Mouse (Mus musculus): ENCODE results near the gene Vwa3a. TPM values are rescaled to one million over a fixed set of nuclear protein-coding genes. Genes with fewer than 3 reads are reported as not detected.

The Vwa3a gene
- polyA plus RNA-seq, 1 experiment, result 0.05 TPM

- TF ChIP-seq TCF12 (IDR thresholded peaks at IDR 0.05; ENCODE audit: insufficient read depth, poor library complexity, severe bottlenecking), result no peak
- TF ChIP-seq MAX (IDR thresholded peaks at IDR 0.05; ENCODE audit: low read depth), result no peak
- TF ChIP-seq MYOD1 (IDR thresholded peaks at IDR 0.05; ENCODE audit: control insufficient read depth in 1 of 3, insufficient read length in 2 of 3, low read depth in 2 of 3), result peak in 1 of 3 experiments; percentile 6
- TF ChIP-seq POLR2A (IDR thresholded peaks at IDR 0.05; ENCODE audit: insufficient read length, low read depth), result no peak
- TF ChIP-seq USF1 (IDR thresholded peaks at IDR 0.05; ENCODE audit: low read depth), result no peak
- TF ChIP-seq E2F4 (IDR thresholded peaks at IDR 0.05; ENCODE audit: insufficient read depth), result no peak
- no peak for TF ChIP-seq POLR2AphosphoS2 (IDR thresholded peaks at IDR 0.05; ENCODE audit: insufficient read length, low read depth)
- TF ChIP-seq TCF3 (IDR thresholded peaks at IDR 0.05; ENCODE audit: insufficient read length, low read depth), result no peak
- H3K27me3 ChIP-seq (ENCODE audit: control insufficient read depth, insufficient read depth, insufficient read length), result no peaks in the 10 kb centered on the region
- H3ac ChIP-seq (ENCODE audit: control insufficient read depth, insufficient read length), result no peak overlapping the region
- H3K79me2 ChIP-seq (ENCODE audit: control insufficient read depth, insufficient read depth), result peaks cover 29% of the 10 kb centered on the region
- no peaks in the 10 kb centered on the region for H3K36me3 ChIP-seq (ENCODE audit: control insufficient read depth, insufficient read depth)
- peak overlapping the region; percentile 40 for H3K4me2 ChIP-seq (ENCODE audit: low read depth)
- H3K4me3 ChIP-seq, result no peak overlapping the region
Measured at GRCm38 (mm10) chr7:120722063-120722462, 17.1 kb upstream of the Vwa3a start.

DNA sequence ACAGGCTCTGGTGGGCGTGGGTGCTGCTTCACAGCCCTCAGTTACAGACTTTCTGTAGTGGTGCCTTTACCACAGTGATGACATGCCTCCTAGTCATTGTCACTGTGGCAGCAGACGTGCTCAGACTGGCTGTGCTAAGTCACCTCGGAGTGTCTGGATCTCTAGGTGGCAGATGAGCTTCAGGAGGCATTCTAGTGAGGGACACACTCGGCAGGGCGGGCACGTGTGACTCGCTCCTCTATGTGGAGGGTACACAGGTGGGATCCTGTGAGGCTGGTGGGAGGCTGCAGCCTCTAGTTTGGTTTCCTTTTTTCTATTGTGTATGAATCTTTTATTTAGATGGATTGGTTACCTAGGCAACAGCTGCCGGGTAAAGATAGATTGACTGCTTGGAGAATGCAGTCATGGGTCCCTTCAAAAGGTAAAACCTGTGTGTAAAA lies 16.3 kb upstream of the Vwa3a start:
- H3ac ChIP-seq (ENCODE audit: control insufficient read depth, insufficient read length), result no peak overlapping the region
- no peaks in the 10 kb centered on the region for H3K36me3 ChIP-seq (ENCODE audit: control insufficient read depth, insufficient read depth)
- no peak overlapping the region for H3K4me3 ChIP-seq
- no peak overlapping the region for H3K4me2 ChIP-seq (ENCODE audit: low read depth)
- H3K79me2 ChIP-seq (ENCODE audit: control insufficient read depth, insufficient read depth), result peaks cover 22% of the 10 kb centered on the region
- TF ChIP-seq TCF3 (IDR thresholded peaks at IDR 0.05; ENCODE audit: insufficient read length, low read depth) (no peak), MYOD1 (IDR thresholded peaks at IDR 0.05; ENCODE audit: control insufficient read depth in 1 of 3, insufficient read length in 2 of 3, low read depth in 2 of 3) (no peak), MAX (IDR thresholded peaks at IDR 0.05; ENCODE audit: low read depth) (no peak), USF1 (IDR thresholded peaks at IDR 0.05; ENCODE audit: low read depth) (no peak), TCF12 (IDR thresholded peaks at IDR 0.05; ENCODE audit: insufficient read depth, poor library complexity, severe bottlenecking) (no peak)
- H3K27me3 ChIP-seq (ENCODE audit: control insufficient read depth, insufficient read depth, insufficient read length), result no peaks in the 10 kb centered on the region

- Histone ChIP-seq H3K4me3 (no peak overlapping the region), H3K4me2 (ENCODE audit: low read depth) (no peak overlapping the region), H3ac (ENCODE audit: control insufficient read depth, insufficient read length) (no peak overlapping the region), H3K79me2 (ENCODE audit: control insufficient read depth, insufficient read depth) (peaks cover 15% of the 10 kb centered on the region), H3K36me3 (ENCODE audit: control insufficient read depth, insufficient read depth) (peaks cover 12% of the 10 kb centered on the region), H3K27me3 (ENCODE audit: control insufficient read depth, insufficient read depth, insufficient read length) (no peaks in the 10 kb centered on the region)
- no peak for TF ChIP-seq REST (IDR thresholded peaks at IDR 0.05; ENCODE audit: insufficient read depth, insufficient read length)
- no peak for TF ChIP-seq POLR2A (IDR thresholded peaks at IDR 0.05; ENCODE audit: insufficient read length, low read depth)
- no peak for TF ChIP-seq MYOG (IDR thresholded peaks at IDR 0.05; ENCODE audit: control insufficient read depth in 1 of 3, insufficient read depth in 1 of 3, insufficient read length in 2 of 3, low read depth in 2 of 3)
Measured at GRCm38 (mm10) chr7:120727581-120727980, 11.5 kb upstream of the Vwa3a start.

- no peaks in the 10 kb centered on the region for H3K27me3 ChIP-seq (ENCODE audit: control insufficient read depth, insufficient read depth, insufficient read length)
- H3K36me3 ChIP-seq (ENCODE audit: control insufficient read depth, insufficient read depth), result peaks cover 14% of the 10 kb centered on the region
- TF ChIP-seq POLR2A (IDR thresholded peaks at IDR 0.05; ENCODE audit: insufficient read length, low read depth), result no peak
- no peak for TF ChIP-seq MYOG (IDR thresholded peaks at IDR 0.05; ENCODE audit: control insufficient read depth in 1 of 3, insufficient read depth in 1 of 3, insufficient read length in 2 of 3, low read depth in 2 of 3)
- TF ChIP-seq TCF12 (IDR thresholded peaks at IDR 0.05; ENCODE audit: insufficient read depth, poor library complexity, severe bottlenecking), result no peak
- TF ChIP-seq TCF3 (IDR thresholded peaks at IDR 0.05; ENCODE audit: insufficient read length, low read depth), result no peak
- TF ChIP-seq USF1 (IDR thresholded peaks at IDR 0.05; ENCODE audit: low read depth), result no peak
- TF ChIP-seq MYOD1 (IDR thresholded peaks at IDR 0.05; ENCODE audit: control insufficient read depth in 1 of 3, insufficient read length in 2 of 3, low read depth in 2 of 3), result no peak
- TF ChIP-seq CEBPB (IDR thresholded peaks at IDR 0.05; ENCODE audit: insufficient read depth, poor library complexity, severe bottlenecking), result no peak
- TF ChIP-seq MAX (IDR thresholded peaks at IDR 0.05; ENCODE audit: low read depth), result no peak
- TF ChIP-seq POLR2AphosphoS2 (IDR thresholded peaks at IDR 0.05; ENCODE audit: insufficient read length, low read depth), result no peak
- no peak for TF ChIP-seq E2F4 (IDR thresholded peaks at IDR 0.05; ENCODE audit: insufficient read depth)
- TF ChIP-seq SRF (IDR thresholded peaks at IDR 0.05; ENCODE audit: control insufficient read depth, insufficient read length, low read depth), result no peak
- no peak for TF ChIP-seq REST (IDR thresholded peaks at IDR 0.05; ENCODE audit: insufficient read depth, insufficient read length)
- no peak overlapping the region for H3K4me3 ChIP-seq
- H3K79me2 ChIP-seq (ENCODE audit: control insufficient read depth, insufficient read depth), result peaks cover 4% of the 10 kb centered on the region
- no peak overlapping the region for H3ac ChIP-seq (ENCODE audit: control insufficient read depth, insufficient read length)
- H3K4me2 ChIP-seq (ENCODE audit: low read depth), result no peak overlapping the region
Measured at GRCm38 (mm10) chr7:120729635-120730034, 9.5 kb upstream of the Vwa3a start.

GRCm38 (mm10) chr7:120732906-120733305 lies 6.2 kb upstream of the Vwa3a start:
- Histone ChIP-seq H3K79me2 (ENCODE audit: control insufficient read depth, insufficient read depth) (no peaks in the 10 kb centered on the region), H3ac (ENCODE audit: control insufficient read depth, insufficient read length) (no peak overlapping the region), H3K4me3 (no peak overlapping the region), H3K27me3 (ENCODE audit: control insufficient read depth, insufficient read depth, insufficient read length) (no peaks in the 10 kb centered on the region), H3K4me2 (ENCODE audit: low read depth) (no peak overlapping the region), H3K36me3 (ENCODE audit: control insufficient read depth, insufficient read depth) (peaks cover 18% of the 10 kb centered on the region)
- TF ChIP-seq POLR2A (IDR thresholded peaks at IDR 0.05; ENCODE audit: insufficient read length, low read depth) (no peak), MAX (IDR thresholded peaks at IDR 0.05; ENCODE audit: low read depth) (no peak), CEBPB (IDR thresholded peaks at IDR 0.05; ENCODE audit: insufficient read depth, poor library complexity, severe bottlenecking) (no peak), MYOG (IDR thresholded peaks at IDR 0.05; ENCODE audit: control insufficient read depth in 1 of 3, insufficient read depth in 1 of 3, insufficient read length in 2 of 3, low read depth in 2 of 3) (no peak), E2F4 (IDR thresholded peaks at IDR 0.05; ENCODE audit: insufficient read depth) (no peak), MYOD1 (IDR thresholded peaks at IDR 0.05; ENCODE audit: control insufficient read depth in 1 of 3, insufficient read length in 2 of 3, low read depth in 2 of 3) (no peak), TCF12 (IDR thresholded peaks at IDR 0.05; ENCODE audit: insufficient read depth, poor library complexity, severe bottlenecking) (no peak), POLR2AphosphoS2 (IDR thresholded peaks at IDR 0.05; ENCODE audit: insufficient read length, low read depth) (no peak), SRF (IDR thresholded peaks at IDR 0.05; ENCODE audit: control insufficient read depth, insufficient read length, low read depth) (no peak), REST (IDR thresholded peaks at IDR 0.05; ENCODE audit: insufficient read depth, insufficient read length) (no peak), TCF3 (IDR thresholded peaks at IDR 0.05; ENCODE audit: insufficient read length, low read depth) (no peak), USF1 (IDR thresholded peaks at IDR 0.05; ENCODE audit: low read depth) (no peak)

Measured in myocyte (in vitro differentiated cells).